Mouse (Mus musculus): ENCODE measurements around the gene Lrrc8b.

Gene Lrrc8b

GRCm38 (mm10) chr5:105415198-105415791 is at the start of gene Lrrc8b:
TSS of gene Lrrc8b (plus strand) at chr5:105415775.
- peak; percentile 88 to 92 for DNase-seq

DNA sequence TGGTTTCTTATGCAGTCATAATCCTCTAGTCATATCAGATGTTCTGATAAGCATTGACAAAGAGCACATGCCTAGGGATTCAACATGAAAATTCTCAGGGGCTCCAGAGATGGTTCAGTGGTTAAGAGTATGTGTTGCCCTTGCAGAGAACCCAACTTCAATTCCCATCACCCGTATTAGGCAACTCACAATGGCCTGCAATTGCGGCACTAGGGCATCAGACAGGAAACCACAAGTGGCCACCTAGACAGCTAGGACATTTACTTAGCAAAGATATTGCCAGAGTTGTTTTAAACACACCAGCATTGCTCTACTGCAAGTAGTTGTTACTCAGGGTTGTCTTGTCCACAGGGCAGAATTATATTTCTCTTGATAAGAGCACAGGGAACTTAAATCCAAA is 34.1 kb upstream of the Lrrc8b start:
- no peak for DNase-seq

GRCm38 (mm10) chr5:105390346-105390745 is 25.2 kb upstream of the Lrrc8b start:
- no peak for DNase-seq

GRCm38 (mm10) chr5:105393731-105394130 is 21.8 kb upstream of the Lrrc8b start:
- DNase-seq, result no peak

DNA sequence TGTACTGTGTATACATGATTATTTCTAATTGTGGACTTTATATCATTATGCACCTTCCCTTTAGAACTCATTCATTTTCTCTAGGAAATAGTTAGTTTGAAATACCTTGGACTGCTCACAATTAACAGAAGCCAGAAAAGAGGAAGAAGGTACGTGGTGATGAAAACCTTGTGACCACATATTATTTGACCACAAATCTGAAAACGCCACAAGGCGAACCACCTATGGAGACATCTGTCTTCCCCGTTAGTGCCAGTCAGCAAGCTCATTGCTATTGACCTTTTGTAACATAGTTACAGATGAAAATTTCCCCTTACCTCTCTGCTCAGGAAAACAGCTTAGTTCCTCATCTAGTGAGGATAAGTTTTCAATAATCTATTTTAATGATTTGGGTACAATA is 20.4 kb upstream of the Lrrc8b start:
- DNase-seq, result no peak

DNA sequence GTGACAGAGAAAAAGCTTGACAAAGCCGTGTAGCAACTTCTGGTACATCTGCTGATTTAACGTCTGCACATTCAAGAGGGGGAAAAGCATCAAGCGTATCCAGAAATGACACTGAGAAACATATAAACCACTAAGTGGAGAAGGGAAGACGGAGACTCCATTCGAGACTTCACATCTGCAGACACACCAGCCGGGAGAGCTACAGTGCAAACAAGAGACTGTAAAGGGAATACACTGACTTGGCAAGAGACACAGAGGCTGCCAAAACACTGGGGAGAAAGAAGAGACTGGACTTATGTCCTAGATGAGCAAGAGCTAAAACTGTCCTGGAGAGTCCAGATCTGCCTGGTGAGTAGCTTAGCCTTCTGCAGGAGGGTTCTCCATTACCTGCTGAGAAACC is 16.6 kb upstream of the Lrrc8b start:
- no peak for DNase-seq

DNA sequence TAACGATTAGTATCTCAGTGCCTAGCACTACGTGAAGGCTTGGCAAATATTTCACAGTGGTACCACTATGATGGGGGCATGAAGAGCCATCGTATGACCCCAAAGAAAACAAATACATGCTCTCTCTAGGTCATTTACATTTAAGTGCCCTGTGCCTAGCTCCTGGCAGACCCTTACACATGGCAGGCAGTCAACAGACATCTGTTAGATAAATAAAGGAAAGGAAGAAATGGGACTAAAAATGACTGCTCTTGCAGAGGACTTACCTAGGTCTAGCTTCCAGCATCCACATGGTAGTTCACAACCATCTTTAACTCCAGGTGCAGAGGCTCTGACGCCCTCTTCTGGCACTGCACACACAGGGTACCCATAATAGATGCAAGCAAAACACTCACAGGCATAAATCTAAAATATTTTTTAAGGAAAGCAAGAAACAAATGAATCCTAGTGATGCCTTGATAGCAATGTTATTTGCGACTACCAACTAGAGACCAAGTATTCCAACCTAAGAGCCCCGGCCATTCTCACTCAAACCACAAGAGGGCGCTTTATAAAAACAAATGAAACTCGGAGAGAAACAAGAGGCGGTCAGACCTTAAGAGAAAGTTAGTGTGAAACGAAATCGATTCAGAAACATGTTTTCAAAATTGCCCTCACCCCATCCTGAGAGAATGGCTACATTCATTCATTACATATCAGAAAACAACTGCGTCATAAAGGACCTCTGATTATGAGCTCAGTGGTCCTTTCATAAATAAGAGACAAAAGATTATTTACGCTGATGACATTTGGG is 15.7 kb upstream of the Lrrc8b start:
- peak; percentile 50 to 64 for DNase-seq

GRCm38 (mm10) chr5:105400424-105401375 is 14.9 kb upstream of the Lrrc8b start:
- no peak for DNase-seq

DNA sequence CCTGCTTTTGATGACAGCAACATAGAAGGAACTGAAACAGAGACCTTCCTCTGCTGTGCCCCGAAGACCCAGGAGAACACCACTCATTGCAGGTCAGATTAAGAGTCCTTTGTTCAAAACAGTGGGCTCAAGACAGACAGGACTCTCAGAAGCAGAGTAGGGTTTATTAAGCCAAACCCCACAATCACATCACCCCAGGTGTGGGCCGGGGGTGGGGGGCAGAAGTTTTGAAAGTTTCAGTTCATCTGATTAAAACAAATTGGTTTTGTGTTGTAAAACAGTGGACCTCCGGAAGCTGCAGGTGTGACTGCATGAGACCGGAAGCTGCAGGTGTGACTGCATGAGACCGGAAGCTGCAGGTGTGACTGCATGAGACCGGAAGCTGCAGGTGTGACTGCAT is 14.0 kb upstream of the Lrrc8b start:
- no peak for DNase-seq

DNA sequence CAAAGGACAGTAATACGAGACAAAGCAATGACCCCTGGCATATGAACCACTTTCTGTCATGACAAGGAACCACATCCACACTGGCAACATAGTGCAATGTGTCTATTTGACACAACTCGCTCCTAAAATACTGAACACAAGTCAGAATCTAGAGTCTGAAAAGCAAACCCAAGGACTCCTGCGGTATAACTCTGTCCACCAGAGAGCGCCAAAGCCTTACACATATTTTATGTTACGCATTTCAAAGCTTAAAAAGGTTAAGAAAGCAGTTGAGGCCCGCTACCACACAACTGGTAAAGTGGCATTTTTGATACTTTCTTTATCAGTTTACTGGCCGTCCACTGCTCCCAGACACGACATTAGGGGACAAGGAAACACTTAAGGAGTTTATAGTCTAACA is 10.6 kb upstream of the Lrrc8b start:
- peak; percentile 62 to 70 for DNase-seq

DNA sequence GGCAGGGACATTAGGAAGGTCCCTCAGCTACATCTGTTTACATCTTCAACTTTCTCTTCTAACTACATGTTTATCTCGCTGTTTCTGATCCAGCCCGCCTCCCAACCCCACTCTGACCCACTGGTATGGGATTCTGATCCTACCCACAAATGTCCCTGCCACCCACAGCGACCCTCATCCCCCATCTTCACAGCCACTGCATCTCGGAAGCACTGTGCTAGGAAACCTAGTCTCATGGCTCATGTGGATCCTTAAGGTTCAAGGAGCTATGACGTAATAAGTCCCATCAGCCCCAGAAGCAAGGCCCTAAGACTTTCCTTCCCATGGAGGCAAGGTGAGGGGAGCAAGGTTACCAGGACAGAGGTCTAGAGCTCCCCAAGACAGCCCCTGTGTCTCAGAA is 7.9 kb upstream of the Lrrc8b start:
- no peak for DNase-seq

DNA sequence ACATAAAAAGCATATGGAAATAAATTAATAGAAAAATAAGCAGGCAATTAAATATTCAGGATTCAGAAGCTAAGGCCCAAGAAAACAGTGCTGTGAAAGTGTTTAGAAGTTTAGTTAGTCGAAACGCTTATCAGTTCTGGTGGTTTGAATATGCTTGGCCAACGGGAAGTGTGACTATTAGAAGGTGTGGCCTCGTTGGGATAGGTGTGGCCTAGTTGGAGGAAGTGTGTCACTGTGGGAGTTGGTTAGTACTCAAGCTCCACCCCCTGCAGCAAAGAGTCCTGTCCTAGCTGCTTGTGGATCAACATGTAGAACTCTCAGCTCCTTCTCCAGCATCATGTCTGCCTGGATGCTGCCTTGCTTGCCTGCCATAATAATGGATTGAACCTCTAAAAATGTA is 6.5 kb upstream of the Lrrc8b start:
- DNase-seq, result peak; percentile 44 to 45

GRCm38 (mm10) chr5:105410521-105411293 is 4.9 kb upstream of the Lrrc8b start:
- DNase-seq, result no peak

DNA sequence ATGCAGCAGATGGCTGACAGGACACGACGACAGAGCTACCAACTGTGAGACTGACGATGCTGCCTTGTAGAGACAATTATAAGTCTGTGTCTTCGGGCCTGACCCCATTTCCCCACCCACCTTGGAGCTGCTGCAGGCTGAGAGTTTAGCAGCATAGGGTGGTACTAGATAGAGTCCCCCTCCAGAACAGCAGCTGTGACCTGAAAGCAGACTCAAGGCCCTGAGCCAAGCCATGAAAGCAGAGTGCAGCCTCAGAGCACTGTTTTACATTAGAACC is 4.3 kb upstream of the Lrrc8b start:
- DNase-seq, result no peak

GRCm38 (mm10) chr5:105411768-105412167 is 3.8 kb upstream of the Lrrc8b start:
- DNase-seq, result no peak

- no peak for DNase-seq
Measured at GRCm38 (mm10) chr5:105412634-105413033, 2.9 kb upstream of the Lrrc8b start.

DNA sequence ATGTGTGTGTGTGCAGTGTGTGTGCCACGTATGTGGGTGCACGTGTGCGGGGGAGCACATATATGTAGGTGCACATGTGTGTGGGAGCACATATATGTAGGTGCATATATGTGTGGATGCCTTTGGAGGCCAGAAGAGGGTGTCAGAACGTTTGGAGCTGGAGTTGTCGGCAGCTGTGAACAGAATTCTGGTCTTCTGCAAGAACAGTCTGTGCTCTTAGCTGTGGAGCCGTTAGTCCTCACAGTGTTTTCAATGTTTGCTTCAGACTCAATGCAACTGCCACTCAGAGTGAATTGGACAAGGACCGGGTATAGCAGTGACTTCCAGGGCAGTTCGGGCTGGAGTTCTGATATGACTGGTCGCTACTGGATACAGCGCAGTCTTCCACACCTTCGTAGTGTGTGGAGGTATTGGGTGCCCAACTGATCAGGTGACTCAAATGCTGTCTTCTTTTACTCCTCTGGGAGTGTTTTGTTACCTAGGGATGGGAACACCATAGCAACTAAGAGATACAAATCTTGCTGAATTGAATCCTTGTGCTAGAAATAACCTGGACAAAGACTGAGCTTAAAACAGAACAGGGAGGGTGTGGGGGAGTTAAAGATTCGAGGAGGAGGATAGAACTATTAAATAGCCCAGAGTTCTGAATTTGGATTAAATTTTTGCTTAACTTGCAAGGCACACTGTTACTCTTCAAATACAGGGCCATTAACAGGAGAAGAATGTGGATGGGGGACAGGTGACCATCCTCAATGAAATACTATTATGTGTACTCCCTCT is 1.0 kb upstream of the Lrrc8b start:
- no peak for DNase-seq

GRCm38 (mm10) chr5:105415951-105416675 is 538 bp downstream of the Lrrc8b start:
- DNase-seq, result peak; percentile 33 to 39

DNA sequence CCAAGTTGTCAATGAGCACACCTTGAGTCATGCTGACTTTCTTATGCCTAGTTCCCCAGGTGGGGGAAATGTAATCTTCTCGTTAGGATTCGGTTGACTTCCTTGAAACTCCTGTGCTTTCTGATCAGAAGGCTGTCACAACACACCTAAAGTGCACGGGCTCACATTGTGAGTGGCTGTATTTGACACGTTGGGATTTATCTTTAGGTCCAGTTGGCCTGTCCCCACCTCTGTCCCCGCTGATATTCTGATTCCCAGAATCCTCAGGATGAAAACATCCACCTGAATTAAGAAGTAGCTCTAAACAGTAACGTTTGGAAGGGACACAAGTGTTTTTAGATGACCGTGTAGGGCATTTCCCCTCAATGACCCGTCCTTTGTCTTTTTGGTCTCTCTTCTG is 1.6 kb downstream of the Lrrc8b start:
- DNase-seq, result no peak

- peak in 1 of 2 experiments; percentile 20 for DNase-seq
Measured at GRCm38 (mm10) chr5:105418364-105418763, 2.8 kb downstream of the Lrrc8b start.

DNA sequence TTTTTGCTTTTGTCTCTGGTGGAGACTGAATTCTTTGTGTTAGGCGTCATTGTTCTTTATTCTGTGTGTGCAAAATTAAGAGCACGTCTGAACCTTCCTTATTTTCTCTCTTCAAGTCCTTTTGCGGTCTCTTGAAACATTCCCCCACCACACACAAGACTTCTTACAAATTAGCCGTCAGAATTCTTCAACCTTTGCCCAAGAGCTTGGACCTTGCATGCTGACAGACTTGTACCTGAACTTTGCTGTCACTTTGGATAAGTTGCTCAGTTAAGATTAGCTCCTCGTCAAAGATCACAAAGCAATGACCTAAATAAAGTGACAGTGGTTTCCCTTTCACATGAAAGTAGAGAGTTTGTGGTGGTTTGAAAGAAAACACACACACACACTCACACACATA is 3.3 kb downstream of the Lrrc8b start:
- no peak for DNase-seq
